Mouse (Mus musculus): ENCODE results near the gene Nop16. TPM values are rescaled to one million over a fixed set of nuclear protein-coding genes. Genes with fewer than 3 reads are reported as not detected.

Nop16 gene
- polyA plus RNA-seq, 1 experiment = 16.0 TPM

DNA sequence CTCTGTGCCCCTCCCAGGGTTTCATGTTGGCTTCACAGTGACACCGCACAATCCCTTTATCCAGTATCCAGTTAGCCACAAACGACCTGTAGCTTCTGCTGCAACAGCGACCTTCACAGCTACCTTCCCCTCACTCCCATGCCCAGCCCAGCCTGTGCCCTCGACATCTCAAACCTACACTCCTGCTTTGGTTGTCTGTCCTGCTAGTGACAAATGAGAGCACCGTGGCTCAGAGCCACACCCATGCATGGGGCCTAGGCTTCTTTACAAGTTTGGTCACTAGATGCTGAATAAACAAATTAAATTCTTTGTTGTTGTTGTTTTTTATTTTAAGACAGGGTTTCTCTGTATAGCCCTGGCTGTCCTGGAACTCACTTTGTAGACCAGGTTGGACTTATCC lies 17.3 kb upstream of the Nop16 start:
- no peak overlapping the region for H3K27ac ChIP-seq (replicated peaks; ENCODE audit: low read depth, low read length)
- H3K4me3 ChIP-seq (ENCODE audit: insufficient read depth, low read depth, low read length) = no peak overlapping the region
- H3K4me1 ChIP-seq (ENCODE audit: control insufficient read depth, insufficient read depth, insufficient read length, low read length) = peaks cover 10% of the 10 kb centered on the region

DNA sequence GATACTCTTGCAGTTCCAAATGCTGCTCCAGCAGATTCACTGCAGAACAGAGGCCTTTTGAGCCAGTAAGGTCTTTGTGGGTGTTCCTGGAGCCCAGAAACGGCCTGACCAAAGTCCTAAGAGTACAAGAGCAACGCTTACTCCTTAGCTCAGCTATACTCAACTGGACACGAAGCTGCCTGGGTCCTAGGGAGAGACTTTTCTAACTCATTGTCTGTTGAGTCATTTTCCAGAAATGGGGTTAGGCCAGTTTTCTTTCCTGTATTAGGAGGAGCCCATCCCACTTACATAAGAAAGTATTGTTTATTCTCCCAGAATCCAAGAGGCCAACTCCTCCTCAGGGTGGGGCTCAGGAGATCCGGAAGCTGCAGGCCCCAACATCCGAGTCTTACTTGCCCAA lies 15.5 kb upstream of the Nop16 start:
- Histone ChIP-seq H3K27ac (replicated peaks; ENCODE audit: low read depth, low read length) (peak overlapping the region; percentile 89), H3K4me1 (ENCODE audit: control insufficient read depth, insufficient read depth, insufficient read length, low read length) (peaks cover 10% of the 10 kb centered on the region), H3K4me3 (ENCODE audit: insufficient read depth, low read depth, low read length) (no peak overlapping the region; the same call in 1 of the 2 replicates)

DNA sequence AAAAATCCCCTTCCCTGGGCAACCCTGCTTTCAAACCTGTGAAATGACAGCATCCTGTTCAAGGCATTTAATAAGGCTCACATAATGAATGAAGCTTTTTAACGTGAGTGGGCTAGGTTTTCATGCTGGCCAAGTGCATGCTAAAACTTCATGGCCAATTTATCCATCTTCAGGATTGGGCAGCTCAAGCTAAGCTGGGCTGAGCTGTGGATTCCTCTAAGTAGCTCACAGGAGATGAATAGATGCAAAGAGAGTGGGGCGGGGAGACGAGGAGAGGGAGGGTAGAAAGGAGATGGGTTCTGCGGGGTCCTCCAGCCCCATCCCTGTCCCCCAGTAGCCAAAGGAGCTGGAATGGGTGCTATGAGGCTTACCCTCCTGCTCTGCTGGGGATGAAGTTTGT lies 14.3 kb upstream of the Nop16 start:
- no peak overlapping the region for H3K4me3 ChIP-seq (ENCODE audit: insufficient read depth, low read depth, low read length)
- peaks cover 7% of the 10 kb centered on the region for H3K4me1 ChIP-seq (ENCODE audit: control insufficient read depth, insufficient read depth, insufficient read length, low read length)
- H3K27ac ChIP-seq (replicated peaks; ENCODE audit: low read depth, low read length) = peak overlapping the region; percentile 89; the same call in 1 of the 2 replicates

DNA sequence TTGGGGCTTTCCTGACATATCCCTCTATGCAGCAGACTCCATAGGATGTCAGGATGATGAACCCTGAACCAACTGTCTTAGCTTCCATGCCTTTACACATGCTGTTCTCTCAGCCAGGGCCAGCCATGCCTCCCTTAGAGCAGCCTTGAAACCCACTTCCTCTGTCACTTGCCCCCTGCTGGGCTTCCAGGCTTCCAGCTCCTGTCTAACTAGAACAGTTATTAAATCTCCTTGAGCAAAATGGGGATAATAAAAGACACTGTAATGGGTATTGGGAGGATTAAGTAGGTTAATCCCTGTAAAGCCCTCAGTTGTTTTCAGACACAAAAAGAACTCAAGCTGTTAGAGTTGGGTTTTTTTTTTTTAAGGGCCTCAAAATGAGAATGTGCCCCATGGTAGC lies 13.6 kb upstream of the Nop16 start:
- Histone ChIP-seq H3K4me1 (ENCODE audit: control insufficient read depth, insufficient read depth, insufficient read length, low read length) (peaks cover 7% of the 10 kb centered on the region), H3K4me3 (ENCODE audit: insufficient read depth, low read depth, low read length) (no peak overlapping the region), H3K27ac (replicated peaks; ENCODE audit: low read depth, low read length) (no peak overlapping the region)

DNA sequence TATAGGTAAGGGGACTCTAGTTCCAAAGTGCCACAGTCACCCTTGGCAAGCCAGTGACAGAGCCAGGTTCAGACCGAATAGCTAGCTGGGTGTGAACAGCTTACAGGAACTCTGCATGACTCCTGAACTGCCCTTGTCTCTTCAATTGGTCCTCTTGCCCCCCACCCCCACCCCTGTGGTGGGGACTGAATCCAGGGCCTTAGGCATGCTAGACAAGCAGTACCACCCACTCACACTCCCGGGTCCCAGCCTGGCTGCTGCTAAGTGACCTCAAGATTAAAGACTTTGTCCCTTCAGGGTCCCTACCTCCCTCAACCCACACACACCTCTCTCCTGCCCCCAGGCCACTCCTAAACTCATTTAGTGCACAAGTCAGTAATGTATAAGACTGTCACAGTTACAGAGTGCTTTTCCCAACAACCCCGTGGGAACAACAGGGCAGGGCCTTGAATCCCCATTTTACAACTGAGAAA lies 12.8 kb upstream of the Nop16 start:
- Histone ChIP-seq H3K4me3 (ENCODE audit: insufficient read depth, low read depth, low read length) (no peak overlapping the region), H3K4me1 (ENCODE audit: control insufficient read depth, insufficient read depth, insufficient read length, low read length) (peaks cover 7% of the 10 kb centered on the region), H3K27ac (replicated peaks; ENCODE audit: low read depth, low read length) (no peak overlapping the region)

DNA sequence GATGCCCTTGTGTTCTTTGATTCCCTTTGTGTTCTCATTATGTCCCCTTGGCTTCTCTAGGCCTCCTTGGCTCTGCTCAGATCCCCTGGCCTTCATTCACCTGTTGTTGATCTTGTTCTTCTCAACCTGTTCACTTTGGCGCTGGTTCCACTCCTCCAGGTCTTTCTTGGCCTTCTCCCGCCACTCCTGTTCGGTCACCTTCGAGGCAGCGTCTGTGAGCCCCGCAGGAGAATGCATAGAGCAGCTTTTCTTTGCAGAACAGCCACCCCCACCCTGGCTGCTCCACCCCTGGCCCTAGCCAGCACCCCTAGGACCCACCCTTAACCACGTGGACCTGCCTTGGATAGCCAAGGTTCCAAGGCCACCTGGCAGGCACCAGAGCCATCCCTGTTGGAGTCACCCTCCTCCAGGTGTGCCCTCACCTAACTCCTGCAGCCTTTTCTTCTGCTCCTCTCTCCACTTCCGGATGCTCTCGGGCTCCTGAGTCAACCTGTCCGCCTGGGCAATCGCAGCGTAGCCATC lies 8.8 kb upstream of the Nop16 start:
- H3K27ac ChIP-seq (replicated peaks; ENCODE audit: low read depth, low read length) = no peak overlapping the region
- no peak overlapping the region for H3K4me3 ChIP-seq (ENCODE audit: insufficient read depth, low read depth, low read length)
- H3K4me1 ChIP-seq (ENCODE audit: control insufficient read depth, insufficient read depth, insufficient read length, low read length) = peaks cover 8% of the 10 kb centered on the region

DNA sequence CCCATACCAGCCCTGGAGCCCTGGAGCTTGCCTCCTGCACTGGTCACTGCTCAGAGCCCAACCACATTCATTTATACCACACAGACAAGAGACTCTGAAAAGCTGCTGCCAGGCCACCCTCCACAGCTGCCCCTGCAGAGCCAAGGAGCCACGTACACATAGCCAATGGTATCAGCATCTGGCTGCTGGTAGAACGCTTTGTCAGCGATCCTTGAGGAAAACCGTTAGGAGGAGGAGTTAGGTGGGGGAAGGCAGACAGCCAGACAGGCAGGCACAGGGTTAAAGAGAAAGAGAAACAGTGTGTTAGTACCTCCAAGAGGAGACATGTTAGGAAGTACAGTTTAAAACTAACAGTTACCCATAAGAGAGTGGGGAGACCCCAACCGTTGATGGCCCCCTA lies 7.0 kb upstream of the Nop16 start:
- H3K4me1 ChIP-seq (ENCODE audit: control insufficient read depth, insufficient read depth, insufficient read length, low read length) = peaks cover 6% of the 10 kb centered on the region
- H3K27ac ChIP-seq (replicated peaks; ENCODE audit: low read depth, low read length) = no peak overlapping the region
- no peak overlapping the region for H3K4me3 ChIP-seq (ENCODE audit: insufficient read depth, low read depth, low read length)

DNA sequence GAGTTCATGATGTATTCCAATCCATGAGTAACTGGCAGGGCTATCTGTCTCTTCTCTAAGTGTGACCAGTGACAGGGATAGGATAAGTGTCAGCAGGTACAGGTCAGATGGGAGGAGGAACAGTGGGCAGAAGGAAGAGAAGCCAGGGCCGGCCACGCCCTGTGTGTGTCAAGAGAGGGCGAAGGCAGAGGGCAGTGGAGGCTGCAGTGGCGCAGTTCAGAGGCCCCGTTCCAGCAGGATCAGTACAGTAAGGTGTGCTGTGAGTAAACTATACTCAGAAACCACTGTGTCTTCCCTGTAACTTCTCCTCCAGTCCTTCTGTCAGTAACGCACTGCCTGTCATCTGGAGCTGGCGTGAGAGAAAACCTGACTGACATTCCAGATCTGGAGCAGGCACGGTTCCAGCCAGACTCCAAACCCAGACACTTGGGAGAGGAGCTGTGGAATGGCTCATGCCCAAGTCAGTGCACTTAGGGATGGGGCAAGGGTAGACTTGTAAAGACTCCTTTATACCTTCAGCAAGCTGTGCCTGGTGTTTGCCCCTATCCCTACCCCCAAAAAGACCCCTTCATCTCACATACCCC lies 6.3 kb upstream of the Nop16 start:
- no peak overlapping the region; the same call in 1 of the 2 replicates for H3K27ac ChIP-seq (replicated peaks; ENCODE audit: low read depth, low read length)
- H3K4me1 ChIP-seq (ENCODE audit: control insufficient read depth, insufficient read depth, insufficient read length, low read length) = peaks cover 9% of the 10 kb centered on the region
- no peak overlapping the region for H3K4me3 ChIP-seq (ENCODE audit: insufficient read depth, low read depth, low read length)

DNA sequence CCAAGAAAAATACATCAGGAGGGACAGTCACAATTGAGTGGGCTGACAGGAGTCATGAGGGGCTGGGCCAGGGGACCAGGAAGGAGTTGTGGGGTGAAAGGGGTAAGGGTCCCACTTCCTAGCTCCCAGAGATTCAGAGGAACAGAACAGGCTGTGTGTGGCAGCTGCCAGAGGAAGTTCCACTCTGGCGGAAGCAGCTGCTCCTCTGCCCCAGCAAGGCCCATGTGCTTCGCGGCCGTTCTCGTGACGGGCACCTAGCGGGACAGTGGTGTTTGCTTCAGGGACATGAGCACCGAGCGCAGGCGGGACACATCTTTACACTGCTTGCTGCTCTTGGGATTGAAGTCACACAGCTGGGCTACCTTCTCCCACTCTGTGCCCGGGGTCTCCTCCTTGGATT lies 3.7 kb upstream of the Nop16 start:
- no peak overlapping the region for H3K4me3 ChIP-seq (ENCODE audit: insufficient read depth, low read depth, low read length)
- H3K27ac ChIP-seq (replicated peaks; ENCODE audit: low read depth, low read length) = no peak overlapping the region
- H3K4me1 ChIP-seq (ENCODE audit: control insufficient read depth, insufficient read depth, insufficient read length, low read length) = peaks cover 10% of the 10 kb centered on the region

DNA sequence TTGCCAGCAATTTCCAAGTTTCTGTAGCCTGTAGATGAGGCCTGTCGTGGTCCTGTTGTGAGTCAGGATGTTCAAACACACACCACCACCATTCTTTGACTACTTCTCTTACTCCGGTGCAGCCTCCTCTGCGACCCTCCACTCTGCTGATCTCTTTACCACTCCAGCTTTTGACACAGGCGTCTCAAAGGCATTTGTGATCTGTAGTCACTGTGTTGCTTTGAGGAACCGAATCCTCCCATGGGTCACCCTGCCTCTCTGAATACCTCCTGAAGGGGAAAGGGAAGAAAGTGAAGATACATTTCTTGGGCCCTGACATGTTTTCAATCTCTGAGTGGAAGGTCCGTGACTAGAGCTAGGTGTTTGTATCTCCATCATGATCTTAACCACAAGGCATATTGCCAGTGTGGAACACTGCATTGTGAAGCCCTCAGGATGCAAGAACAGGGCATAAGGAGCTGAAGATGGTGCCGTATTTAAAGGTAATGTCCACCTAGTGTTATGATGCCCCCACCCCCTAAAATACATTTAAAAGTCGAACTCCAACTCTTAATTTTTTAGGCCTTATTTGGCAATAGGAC lies 2.0 kb upstream of the Nop16 start:
- Histone ChIP-seq H3K4me3 (ENCODE audit: insufficient read depth, low read depth, low read length) (peak overlapping the region; percentile 75), H3K4me1 (ENCODE audit: control insufficient read depth, insufficient read depth, insufficient read length, low read length) (peaks cover 9% of the 10 kb centered on the region), H3K27ac (replicated peaks; ENCODE audit: low read depth, low read length) (no peak overlapping the region)

DNA sequence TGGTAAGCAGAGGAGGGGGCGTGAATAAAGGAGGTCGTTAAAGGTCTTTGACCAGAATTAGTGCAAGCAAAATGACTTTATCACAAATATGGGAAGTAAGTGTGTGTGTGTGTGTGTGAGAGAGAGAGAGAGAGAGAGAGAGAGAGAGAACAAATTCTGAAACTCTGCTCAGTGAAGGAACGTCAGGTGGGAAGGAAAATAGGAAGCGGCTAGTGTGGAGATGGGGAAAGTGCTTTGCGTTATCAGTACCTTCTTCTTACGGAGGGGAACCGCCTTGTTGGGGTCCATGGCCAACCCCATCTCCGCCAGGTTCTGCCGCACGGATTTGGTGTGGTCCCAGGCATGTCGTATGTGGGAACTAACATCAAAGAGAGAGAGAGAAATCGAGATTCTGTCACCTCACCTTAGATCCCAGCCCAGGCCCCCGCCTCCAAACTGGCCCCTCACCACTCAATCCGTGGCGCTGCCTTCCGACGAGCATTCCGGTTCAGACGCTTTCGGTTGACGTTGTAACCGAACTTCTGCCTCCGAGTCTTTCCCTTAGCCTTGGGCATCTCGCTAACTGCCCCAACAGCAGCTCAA lies 385 bp downstream of the Nop16 start:
- Histone ChIP-seq H3K27ac (replicated peaks; ENCODE audit: low read depth, low read length) (peak overlapping the region; percentile 46), H3K4me3 (ENCODE audit: insufficient read depth, low read depth, low read length) (peak overlapping the region; percentile 77), H3K4me1 (ENCODE audit: control insufficient read depth, insufficient read depth, insufficient read length, low read length) (peaks cover 7% of the 10 kb centered on the region; the same call in 1 of the 2 replicates)

DNA sequence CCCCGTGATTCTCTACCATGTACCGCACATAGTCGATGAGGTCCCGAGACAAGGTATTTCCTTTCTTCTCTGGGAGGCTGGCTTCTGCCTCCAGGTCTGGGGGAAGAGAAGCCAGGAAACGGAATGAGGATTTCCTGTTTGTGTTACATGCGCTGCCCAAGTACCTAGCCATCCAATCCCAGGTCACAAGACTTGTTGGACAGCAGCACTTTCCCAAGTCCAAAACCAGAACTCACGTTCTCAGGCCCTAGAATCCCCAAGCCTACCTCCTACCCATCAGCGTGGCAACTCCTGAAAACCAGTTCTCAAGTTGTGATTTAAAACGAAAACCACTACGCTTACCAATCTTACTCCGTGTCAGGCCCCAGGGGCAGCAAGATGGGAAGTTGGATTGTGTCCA lies 4.1 kb downstream of the Nop16 start:
- peak overlapping the region; percentile 8; the same call in 1 of the 2 replicates for H3K4me3 ChIP-seq (ENCODE audit: insufficient read depth, low read depth, low read length)
- H3K4me1 ChIP-seq (ENCODE audit: control insufficient read depth, insufficient read depth, insufficient read length, low read length) = peaks cover 2% of the 10 kb centered on the region; the same call in 1 of the 2 replicates
- H3K27ac ChIP-seq (replicated peaks; ENCODE audit: low read depth, low read length) = peak overlapping the region; percentile 63

DNA sequence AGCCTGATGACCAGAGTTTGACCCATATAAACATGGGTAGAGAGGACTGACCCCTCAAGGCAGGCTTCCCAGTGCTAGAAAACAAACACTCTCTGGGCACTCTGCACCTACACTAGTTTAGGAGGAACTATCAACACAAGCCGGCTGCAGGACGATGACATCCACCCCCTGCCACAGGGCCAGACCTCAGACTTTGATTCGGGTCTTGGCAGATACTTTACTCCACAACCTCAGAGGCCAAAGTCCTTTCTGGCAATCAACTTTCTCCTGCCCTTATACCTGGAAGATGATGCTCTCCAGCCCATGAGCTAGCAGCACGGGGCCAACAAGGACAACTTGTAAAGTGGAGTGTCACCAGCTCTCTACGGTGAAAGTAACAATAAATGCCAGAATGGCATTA lies 7.0 kb downstream of the Nop16 start:
- Histone ChIP-seq H3K4me1 (ENCODE audit: control insufficient read depth, insufficient read depth, insufficient read length, low read length) (peaks cover 2% of the 10 kb centered on the region; the same call in 1 of the 2 replicates), H3K27ac (replicated peaks; ENCODE audit: low read depth, low read length) (no peak overlapping the region), H3K4me3 (ENCODE audit: insufficient read depth, low read depth, low read length) (no peak overlapping the region)

DNA sequence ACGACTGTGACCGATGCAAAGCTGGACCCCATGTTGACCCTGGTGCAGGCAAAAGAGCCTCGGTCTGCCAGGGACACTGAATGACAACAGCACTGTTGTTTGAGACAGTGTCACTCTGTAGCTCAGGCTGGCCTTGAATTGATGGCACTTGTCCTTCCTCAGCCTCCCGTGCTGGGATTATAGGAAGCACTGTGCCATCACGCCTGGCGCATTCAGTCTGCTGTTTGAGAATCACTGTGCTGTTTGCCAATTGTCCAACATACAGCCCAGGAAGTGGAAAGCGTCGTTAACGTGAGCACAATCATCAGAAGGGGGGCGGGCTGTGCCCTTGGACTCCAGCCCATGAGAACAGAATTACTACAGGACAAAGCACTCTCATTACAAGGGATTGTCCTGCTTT lies 7.8 kb downstream of the Nop16 start:
- no peak overlapping the region for H3K27ac ChIP-seq (replicated peaks; ENCODE audit: low read depth, low read length)
- peaks cover 2% of the 10 kb centered on the region; the same call in 1 of the 2 replicates for H3K4me1 ChIP-seq (ENCODE audit: control insufficient read depth, insufficient read depth, insufficient read length, low read length)
- no peak overlapping the region for H3K4me3 ChIP-seq (ENCODE audit: insufficient read depth, low read depth, low read length)

DNA sequence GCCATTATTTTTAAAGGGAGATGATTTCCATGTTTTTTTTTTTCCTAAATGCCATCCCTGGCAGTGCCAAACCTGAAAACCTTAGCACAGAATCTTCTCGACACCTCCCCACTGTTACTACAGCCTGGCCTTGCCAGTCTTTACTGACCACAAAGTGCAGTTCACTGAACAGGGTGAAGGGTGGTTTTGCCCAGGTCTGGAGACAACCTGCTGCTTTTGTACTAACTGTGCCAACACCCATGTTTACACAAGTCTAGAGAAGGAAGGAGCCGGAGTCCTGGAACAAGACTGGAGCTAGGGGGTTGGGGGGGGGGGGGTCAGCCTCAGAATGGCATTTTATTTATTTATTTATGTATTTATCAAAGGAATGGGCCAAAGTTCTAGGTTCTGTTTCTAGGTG lies 8.5 kb downstream of the Nop16 start:
- H3K4me1 ChIP-seq (ENCODE audit: control insufficient read depth, insufficient read depth, insufficient read length, low read length) = peaks cover 2% of the 10 kb centered on the region; the same call in 1 of the 2 replicates
- no peak overlapping the region for H3K4me3 ChIP-seq (ENCODE audit: insufficient read depth, low read depth, low read length)
- no peak overlapping the region for H3K27ac ChIP-seq (replicated peaks; ENCODE audit: low read depth, low read length)
